Mouse (Mus musculus) CH12F3 (cell line): Measurements from ENCODE around the gene Mrps14.

Experiments
- in situ Hi-C: fragments of 300-500 bp; cut with MboI; formaldehyde crosslinking; loops from 2 replicates; pipeline ENCODE4 v1.14.3; 2020; ENCODE audit warnings: low sequenced_read_pairs

The Mrps14 gene

DNA sequence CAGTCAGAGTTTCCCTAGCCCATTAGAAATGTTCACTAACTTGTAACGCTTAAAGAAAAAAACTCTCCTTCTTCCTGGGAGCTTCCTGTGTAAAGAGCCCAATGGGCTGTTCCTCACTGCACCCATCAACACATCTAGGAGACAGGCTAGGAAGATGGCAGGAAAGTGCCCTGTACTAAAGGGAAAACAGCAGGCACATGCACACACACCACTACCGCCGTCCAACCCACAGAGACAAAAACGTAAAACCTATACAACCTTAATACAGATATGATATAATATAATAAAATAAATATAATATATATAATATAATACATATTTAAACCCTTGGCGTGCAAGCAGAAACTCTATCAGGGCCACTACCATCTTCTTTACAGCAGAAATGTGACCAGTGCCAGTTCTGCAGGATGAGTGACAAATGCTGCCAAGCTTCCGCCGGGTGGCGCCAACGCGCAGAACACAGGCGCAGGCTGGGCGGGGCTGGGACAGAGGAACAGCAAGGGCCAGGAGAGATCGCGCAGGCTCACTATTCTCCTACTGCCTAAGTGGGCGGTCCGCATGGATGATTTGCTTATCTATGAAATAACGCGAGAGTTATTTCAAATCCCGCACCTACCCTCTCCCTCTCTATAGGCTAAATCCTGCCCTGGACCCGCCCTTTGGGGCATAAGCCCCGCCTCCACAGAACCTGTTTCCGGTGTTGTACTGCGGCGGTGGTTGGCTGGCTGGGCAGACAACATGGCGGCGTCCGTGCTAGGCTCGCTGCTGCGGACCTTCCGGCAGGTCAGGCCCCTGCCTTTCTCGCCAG lies at the start of gene Mrps14:
Gene Mrps14, plus strand, starts transcription at position 687 of the 808 bp plus-strand sequence.
- in situ Hi-C loops = loop anchor here (10.0 kb wide), 1 partner anchor 180 kb away; no protein-coding TSS in a partner anchor

DNA sequence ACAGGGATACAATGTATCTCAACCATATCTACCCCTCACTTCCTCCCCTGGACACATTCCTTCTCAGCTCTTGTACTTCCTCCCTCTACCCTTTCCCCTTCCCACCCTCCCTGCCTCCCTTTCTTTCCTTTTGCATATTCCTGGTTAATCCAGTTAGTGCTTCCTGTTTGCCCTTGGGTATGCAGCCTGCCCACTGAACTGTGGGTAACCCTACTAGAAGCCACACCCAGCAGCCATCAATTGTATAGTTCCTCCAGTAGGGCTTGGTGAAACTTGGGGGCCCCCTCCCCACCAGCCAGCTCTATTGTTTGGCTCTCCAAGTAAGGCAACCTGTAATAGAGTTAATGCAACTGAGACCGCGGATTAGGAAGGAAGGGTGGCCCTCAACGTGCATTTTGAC lies 49.4 kb upstream of the Mrps14 start:
- in situ Hi-C loops = no loop called here

DNA sequence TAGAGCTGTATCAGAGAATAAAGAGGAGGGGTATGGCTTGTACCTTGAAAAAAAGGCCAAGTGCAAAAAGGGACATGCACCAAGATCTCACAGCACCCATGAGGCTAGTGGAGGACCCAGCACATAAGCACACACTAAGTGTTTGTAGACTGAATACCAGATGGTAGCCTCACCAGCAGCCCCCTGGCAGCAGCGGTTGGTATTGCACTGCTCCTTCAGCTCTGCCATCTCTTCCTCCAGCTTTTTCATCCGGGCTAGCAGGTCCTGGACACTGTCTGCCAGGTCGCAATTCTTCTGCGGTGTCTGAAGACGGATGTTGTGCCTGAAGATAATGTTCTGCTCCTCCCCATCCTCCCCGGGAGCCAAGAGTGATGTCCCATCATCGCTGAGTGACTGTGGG lies 47.7 kb upstream of the Mrps14 start:
- in situ Hi-C loops = no loop called here

DNA sequence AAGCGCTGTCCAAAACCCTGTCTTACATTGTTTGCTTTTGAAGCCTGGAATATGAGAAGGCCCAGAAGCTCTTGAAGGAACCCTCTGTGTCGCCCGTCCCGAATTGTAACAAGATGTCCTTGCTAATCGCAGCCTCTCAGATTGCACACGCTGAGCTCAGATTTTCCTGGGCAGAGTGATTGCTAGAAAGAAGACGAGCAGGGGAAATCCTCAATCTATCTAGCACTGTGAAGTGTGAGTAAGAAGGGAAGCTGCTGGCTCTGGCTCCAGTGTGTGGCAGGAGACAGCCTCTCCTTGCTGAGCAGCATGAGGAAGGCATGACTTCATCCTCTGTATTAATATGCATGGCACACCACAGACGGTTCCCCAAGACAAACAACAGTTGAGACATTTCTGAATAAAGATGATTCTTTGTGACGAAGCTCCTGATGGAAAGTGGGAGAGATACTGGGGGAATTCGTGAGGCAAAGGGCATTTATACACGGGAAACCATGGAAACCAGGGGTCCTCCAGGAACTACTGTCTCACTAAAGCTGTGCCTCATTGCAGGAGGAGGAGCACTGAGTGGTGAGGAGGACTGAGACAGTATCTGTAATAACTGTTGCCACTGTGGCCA lies 45.6 kb upstream of the Mrps14 start:
- in situ Hi-C loops = no loop called here

DNA sequence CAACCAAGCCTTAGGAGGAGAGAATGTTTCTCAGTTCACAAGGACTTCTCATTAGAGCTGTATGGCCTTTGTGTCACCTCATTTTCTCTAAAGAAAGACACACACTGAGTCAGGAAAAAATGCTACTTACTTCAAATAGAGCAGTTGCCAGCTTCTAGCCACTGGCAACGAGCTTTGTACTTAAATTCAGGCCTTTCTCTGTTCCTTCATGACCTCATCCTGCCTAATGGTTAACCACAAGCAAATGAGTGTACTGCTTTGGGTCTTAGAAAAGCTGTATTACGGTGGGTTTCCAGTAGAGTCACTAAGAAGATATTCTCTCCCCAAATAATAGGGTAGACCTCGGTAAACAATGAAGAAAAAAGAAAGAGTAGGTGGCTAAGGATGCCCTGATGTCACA lies 44.3 kb upstream of the Mrps14 start:
- in situ Hi-C loops = no loop called here

DNA sequence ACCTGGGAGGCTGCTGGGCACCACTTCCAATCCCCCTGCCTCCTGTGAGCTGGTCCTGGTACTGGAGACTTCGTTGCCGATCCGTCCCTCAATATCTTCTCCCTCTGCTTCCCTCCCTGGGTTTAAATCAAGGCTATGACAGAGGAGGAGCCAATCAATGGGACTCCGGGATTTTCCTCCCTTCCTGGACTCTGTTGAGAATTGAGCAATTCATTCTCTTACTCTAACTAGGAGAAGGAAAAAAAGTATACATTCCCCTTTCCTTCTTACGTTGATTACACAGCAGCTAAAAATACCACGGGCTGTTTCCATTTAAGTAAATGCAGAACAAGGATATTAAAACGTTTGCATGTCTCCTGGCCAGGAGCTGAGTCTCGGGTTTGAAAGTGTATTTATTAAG lies 41.5 kb upstream of the Mrps14 start, which contains the start of gene Tnn:
Gene Tnn, minus strand, starts transcription at position 101 of the 400 bp plus-strand sequence.
- in situ Hi-C loops = no loop called here

DNA sequence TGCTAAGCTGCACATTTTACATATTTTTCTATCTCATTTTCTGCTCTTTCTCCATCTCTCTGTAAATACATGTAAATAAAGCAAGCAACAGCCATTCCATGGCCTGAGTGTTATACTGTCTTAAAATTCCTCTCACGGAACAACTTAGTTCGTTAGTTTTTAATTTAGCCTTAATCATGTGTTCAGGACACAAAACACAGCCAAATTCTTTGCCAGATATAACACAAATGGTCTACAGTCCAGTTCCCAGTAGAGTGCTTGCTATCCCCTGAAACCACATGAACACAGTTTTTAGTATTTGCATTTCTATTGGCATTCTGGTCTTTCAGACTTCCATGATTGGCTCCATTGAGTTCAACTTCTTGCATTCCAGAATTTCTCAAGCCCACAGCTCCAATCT lies 36.8 kb upstream of the Mrps14 start:
- in situ Hi-C loops = no loop called here

DNA sequence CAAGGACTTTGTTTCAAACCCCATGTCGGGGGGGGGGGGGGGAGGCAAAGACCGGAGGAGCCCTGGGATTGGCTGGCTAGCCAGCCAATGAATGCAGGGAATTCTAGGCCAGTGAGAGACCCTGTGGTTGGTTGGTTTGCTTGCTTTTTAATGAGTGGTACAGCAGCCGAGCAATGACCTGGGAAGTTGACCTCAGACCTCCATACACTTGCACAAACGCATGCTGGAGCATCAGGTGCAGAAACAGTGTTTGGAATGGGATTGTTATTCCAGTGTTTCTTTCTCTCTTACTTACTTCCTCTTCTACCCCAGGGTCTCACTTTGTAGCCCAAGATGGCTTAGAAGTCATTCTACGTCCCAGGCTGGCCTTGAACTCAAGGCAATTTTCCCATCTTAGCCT lies 28.4 kb upstream of the Mrps14 start:
- in situ Hi-C loops = no loop called here

DNA sequence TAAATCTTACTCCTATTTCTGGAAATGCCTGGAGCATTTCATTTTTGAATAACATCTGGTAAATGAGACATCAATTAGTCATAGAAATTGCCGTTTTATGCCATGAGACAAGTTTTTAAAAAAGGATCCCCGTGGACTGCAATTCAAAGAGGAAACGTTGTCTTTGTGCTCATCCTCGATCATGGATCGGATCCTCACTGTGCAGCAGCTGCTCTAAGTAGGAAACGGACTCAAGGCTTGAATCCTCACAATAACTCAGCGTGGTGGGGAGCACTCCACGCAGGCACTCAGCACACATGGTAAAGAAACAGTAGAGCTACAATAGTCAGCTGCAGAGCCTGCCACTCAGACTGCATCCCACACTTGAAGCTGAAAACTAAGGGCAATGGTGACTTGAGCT lies 18.1 kb upstream of the Mrps14 start:
- in situ Hi-C loops = no loop called here

DNA sequence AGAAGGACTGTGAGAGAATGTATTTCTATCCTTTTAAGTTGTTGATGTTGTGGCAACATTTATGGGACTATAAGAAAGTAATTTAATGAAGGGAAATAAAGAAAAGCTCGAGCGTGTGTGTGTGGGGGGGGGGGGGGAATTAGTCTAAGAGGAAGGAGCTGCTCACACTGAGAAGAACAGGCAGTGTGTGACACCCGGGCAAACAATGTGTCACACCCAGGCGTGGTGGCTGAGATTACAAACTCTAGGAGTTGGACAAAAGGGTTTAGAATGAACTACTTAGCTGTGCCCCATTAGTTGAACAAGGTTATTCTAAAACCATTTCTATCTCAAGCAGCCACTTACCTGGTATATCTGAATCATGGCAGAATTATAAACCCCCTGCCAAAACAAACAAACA lies 13.8 kb upstream of the Mrps14 start:
- in situ Hi-C loops = no loop called here

DNA sequence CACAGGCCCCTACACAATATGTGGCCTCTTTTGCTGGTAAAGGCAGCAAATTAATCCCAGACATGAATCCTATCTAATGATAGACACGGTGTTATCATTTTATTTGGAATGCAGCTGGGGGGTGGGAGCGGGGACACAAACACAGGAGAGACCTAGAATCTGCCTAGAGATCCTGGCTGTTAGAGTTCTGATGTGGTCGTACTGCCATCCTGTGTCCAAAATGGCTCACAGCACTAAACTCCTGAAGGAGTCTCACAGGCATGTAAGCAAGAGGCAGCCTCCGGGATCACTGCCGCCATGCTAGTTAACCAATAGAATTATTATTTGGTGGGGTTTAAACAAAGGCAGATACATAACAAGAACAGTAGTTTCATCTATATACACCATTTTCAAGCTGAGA lies 10.5 kb upstream of the Mrps14 start:
- in situ Hi-C loops = no loop called here

DNA sequence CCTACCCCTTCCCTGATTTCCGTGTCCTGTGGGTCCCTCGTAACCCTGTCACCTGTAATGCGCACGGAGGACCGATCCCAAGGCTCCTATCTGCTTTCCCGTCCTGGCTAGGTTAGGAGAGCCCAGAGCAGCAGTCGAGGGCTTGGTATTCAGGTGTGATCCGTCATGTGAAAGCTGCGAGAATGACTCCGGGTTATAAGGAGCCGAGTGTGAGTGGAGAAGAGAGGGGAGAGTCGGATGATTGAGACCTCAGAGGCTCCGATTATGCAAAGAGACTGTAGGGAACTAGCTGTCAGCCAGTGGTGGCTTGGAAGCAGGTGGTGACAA lies 285 bp downstream of the Mrps14 start:
- in situ Hi-C loops = loop anchor here (10.0 kb wide), 1 partner anchor 180 kb away; no protein-coding TSS in a partner anchor

DNA sequence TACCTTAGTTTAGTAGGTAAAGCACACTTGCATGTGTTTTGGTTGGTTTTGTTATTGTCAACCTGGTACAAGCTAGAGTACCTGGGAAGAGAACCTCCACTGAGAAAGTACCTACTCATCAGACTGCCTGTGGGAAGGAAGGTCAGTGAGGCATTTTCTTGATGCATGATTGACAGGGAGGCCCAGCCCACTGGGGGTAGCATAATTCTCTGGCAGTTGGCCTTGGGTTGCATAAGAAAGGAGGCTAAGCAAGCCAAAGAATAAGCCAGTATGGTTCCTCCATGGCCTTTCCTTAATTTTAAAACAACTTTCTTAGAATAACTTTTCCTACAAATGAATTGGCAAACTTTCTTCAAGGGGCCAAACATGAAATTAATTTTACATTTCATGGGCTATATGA lies 10.5 kb downstream of the Mrps14 start:
- in situ Hi-C loops = no loop called here

DNA sequence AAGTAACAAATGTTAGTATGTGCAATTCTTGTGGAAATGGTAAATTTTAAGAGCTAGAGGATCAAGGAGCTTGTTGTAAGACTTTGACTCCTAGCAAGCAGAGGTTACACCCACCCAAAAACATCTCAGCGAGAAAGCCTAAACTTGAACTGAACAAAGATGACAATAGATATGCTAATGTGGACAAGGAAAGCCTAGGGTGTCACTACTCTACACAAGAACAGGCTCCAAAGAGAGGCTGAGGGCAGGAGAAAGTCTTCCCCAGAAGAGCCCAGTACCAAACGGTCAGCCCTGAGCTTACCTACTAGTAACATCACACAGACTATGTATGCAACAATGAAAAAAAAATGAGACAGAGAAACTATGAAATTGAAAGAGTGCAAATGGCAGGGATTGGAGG lies 14.8 kb downstream of the Mrps14 start:
- in situ Hi-C loops = no loop called here

DNA sequence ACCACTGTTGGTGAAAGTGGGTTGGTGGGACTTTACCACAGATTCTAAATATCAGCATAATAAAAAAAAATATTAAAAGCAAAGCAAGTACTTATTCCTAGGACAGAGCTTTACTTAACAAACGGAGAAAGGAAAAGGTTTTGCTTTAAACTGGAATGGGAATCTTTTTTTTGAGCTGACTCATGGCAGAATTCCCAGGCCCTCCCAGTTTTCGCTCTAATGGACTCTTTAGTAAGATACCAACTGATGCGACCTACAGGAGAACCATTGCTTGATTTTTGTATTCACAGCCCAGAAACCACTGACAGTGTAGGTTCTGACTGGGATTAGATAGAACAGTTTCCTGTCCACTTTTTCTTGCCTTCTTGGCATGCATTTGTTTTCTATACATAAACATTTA lies 15.6 kb downstream of the Mrps14 start:
- in situ Hi-C loops = no loop called here

DNA sequence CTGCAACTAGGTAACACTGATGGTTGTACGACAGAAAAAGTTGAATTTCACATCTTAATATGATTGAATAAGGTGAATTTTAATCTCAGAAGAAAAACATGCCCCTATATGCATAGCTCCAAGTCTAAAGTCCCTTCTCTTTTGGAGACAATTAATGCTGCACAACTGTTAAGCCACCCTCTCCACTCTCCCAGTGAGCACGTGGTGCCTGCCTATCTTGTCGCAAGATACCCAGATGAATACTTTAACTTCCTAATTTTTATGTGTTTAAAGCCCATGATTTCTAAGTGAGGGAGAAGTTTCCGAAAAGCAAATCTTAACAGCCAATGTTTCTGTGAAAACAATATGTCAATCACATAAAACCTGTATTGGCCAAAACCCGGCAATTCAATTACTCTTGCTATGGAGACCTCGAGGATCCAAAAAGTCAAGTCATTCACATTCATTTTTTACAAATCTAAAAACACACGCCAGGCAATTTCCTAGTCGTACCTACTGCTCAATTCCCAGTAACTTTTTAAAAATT lies 16.6 kb downstream of the Mrps14 start:
- in situ Hi-C loops = no loop called here

DNA sequence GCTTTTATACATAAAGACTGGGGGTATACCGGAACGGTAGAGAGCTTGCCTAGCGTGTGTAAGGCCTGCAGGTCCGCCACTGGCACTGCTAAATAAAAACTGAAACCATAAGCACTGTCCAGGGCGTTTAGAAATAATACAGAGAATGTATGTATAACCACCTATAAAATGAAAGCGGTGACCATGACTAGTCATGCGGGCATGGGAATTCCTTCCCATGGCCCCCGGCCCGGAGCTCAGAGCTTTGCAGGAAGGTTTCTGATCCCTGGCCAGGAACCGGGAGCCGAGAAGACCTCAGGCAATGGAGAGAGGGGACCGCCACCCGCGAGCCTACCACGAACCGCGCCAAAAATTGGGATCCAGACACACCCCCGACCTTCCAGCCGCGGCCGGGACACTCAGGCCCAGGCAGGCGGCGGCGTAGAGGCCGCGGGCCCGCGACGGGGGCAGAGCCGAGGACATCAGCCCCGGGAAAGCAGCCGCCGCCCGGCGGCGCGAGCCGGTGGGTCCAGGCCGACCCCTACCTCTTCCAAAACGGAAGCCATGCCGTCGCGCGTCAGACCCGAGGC lies 17.2 kb downstream of the Mrps14 start:
- in situ Hi-C loops = no loop called here

DNA sequence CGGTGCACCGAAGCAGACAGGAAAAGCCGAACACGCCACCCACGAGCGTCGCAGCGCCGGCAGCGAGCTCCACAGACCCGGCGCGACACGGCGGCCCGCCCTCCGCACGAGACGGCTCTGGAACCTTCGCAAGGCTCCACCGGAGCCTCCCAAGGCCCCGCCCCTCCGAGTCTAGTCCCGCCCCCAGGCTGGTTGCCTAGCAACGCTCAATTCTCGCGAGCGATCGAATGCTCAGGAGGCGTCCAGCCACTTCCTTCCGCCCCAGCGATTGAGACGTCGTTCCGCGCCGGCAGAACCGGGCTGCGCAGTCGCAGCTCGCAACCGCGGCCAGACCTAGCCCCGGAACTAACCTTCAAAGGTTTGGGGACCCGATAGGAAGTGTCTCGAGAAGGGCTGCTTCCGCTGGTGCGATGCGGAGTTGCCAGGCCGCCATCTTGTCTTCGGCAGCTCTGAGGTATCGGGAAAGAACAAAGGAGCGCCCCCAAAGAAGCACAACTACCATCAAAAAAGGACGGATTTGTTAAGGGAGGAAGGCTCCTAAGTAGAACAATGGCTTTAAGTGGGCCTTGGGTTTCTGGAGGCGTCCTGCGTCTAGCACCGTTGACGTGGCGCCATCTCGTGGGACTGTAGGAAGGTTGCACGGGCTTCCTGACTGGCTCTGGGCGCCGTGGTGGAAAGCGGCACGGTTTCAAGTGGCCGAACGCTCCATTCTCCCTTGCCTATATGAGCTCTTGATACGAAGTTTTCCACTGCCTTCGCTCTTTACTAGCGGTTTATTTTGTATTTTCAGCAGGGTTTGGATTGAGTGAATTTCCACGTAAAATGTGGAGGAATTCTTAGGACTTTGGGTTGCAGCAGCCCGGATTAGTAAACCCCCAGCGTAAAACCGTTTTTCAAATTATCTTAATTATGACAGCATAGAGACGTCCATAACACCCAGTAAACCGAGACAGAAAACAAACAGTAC lies 18.0 kb downstream of the Mrps14 start, which contains the start of gene Cacybp:
Gene Cacybp, minus strand, starts transcription at position 173 of the 967 bp plus-strand sequence.
- in situ Hi-C loops = no loop called here

DNA sequence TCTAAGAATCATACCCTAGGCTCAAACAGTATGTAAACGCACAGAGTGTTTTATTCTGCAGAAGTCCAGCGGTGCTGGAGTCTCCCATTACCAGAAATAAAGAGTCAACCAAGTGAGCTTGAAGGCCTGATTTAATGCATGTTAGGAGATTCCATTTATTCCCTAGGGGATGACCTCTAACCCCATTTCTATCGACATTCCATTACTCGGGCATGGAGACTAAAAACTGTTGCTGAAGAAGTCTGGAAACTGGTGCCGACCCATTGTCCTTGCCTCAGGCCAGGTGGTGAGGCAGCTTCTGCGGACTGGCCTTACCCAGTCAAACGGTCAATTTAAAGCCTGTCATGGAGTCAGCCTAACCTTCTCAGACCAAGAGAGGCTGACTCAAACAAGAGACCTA lies 19.2 kb downstream of the Mrps14 start:
- in situ Hi-C loops = no loop called here

DNA sequence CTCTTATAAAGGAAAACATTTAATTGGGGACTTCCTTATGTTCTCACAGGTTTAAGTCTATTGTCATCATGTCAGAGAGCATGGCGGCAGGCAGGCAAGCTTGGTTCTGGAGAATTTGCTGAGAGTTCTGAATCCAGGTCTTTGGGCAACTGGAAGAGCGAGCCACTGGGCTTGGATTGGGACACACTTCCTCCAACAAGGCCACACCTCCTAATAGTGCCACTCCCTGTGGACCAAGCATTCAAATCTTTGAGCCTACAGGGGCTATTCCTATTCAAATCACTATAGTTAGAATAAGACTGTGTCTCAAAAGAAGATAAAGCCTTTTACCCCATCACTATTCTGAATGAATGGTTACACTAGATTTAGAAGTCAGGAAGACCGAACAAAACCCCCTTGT lies 22.9 kb downstream of the Mrps14 start:
- in situ Hi-C loops = no loop called here

DNA sequence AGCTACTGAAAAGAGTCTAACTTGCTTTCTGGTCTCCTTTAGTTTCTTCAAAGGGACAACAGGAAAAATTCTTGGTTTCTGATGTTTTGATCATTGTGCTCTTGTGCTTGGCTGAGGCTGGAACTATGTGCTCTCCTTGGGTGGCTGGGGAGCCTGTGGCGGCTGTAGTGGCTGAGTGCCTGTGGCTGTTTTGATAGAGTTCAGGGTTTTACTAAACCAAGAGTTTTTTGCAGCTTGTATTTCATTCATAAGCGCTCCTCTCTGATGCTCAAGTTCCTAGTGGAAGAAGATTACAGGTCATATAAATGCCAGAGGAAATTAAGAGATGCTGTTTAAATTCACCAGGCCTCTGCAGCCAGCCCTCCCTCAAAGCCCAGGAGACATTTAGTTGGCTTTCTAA lies 29.1 kb downstream of the Mrps14 start:
- in situ Hi-C loops = no loop called here
